Mouse (Mus musculus) cerebellum, adult 2 months (tissue): ENCODE measurements around the gene Acox2.
A peak's percentile ranks its signal among the peaks of the same experiment; 100 is the strongest.

Source experiments
- CTCF ChIP-seq: fragments of 200-500 bp; IDR thresholded peaks from 2 replicates; pipeline ENCODE4 v1.5.1; 2011; ENCODE audit warnings: low read depth, mild to moderate bottlenecking, control low read depth, low read length, moderate library complexity, borderline replicate concordance; ENCODE audit not compliant: insufficient read depth
- POLR2A ChIP-seq: fragments of 200-500 bp; IDR thresholded peaks from 2 replicates; pipeline ENCODE4 v1.6.1; 2011; ENCODE audit warnings: low read length, control low read depth, borderline replicate concordance; ENCODE audit not compliant: insufficient read depth

DNA sequence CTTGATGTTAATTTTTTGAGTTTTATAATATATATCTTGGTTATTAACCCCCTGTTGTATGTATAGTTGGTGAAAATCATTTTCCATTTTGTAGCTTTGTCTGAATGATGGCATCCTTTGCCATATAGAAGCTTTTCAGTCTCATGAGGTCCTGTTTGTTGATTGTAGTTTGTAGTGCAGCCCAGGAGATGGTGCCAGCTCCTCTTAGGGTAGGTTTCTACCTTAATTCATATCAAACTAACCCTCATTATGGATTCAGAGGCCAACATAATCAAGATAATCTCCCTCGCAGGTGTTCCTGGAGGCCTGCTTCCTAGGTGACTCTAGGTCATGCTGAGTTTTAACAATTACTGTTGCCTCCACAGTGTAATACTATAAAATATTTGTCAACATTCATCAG lies 3.1 kb upstream of the Acox2 start:
- TF ChIP-seq CTCF, result peak; percentile 17; the same call in 1 of the 2 replicates
- no peak for TF ChIP-seq POLR2A
